Mouse (Mus musculus): ENCODE measurements around the gene Ism1. TPM values are rescaled to one million over a fixed set of nuclear protein-coding genes. Genes with fewer than 3 reads are reported as not detected.

Ism1 gene
- total RNA-seq, 2 experiments from 2014 or later: 6.0 TPM

GRCm38 (mm10) chr2:139788658-139789057 lies 110.7 kb downstream of the Ism1 start:
- DNase-seq (ENCODE audit: low spot score in 2 of 2): no peak
- H3K27ac ChIP-seq: no peak overlapping the region
- H3K4me3 ChIP-seq: no peak overlapping the region
- TF ChIP-seq CTCF (conservative IDR thresholded peaks at IDR 0.05): no peak

- no peak for TF ChIP-seq CTCF (conservative IDR thresholded peaks at IDR 0.05)
- no peak for DNase-seq (ENCODE audit: low spot score in 2 of 2)
- Histone ChIP-seq H3K4me3 (no peak overlapping the region), H3K27ac (no peak overlapping the region)
Observed at GRCm38 (mm10) chr2:139792345-139793120, 114.6 kb downstream of the Ism1 start.

GRCm38 (mm10) chr2:139804041-139804440 lies 126.1 kb downstream of the Ism1 start:
- Histone ChIP-seq H3K27ac (no peak overlapping the region), H3K4me3 (no peak overlapping the region)
- TF ChIP-seq CTCF (conservative IDR thresholded peaks at IDR 0.05): no peak
- no peak for DNase-seq (ENCODE audit: low spot score in 2 of 2)

- TF ChIP-seq CTCF (conservative IDR thresholded peaks at IDR 0.05): no peak
- Histone ChIP-seq H3K4me3 (no peak overlapping the region), H3K27ac (no peak overlapping the region)
Observed at GRCm38 (mm10) chr2:139807887-139808286, 129.9 kb downstream of the Ism1 start.

More at GRCm38 (mm10) chr2:139807887-139808286, 129.9 kb downstream of the Ism1 start:
- no peak for DNase-seq (ENCODE audit: low spot score in 2 of 2)

Other genes starting within 250 kb of the Ism1 start
- not detected for gene Sptlc3, start 184.3 kb upstream of the Ism1 start, total RNA-seq (2021)

Data from layer of hippocampus, adult 2 months (tissue).